In the genomic region with DNA sequence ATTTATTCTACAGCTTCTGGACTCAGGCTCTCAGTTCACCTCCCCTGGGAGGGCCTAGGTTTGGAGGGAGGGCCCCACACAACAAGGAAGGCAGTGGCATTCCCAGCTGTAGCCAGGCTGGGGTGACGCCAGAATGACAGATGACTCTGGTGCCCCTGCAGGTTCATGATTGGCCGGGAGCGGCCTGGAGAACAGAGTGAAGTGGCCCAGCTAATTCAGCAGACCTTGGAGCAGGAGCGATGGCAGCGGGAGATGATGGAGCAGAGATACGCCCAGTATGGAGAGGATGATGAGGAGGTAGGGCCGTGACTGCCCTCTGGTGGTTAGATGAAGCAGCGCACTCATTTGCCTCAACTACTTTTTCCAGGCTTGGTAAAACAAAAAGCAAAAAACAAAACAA, we compare ENCODE assay signal across 9 mouse cellular contexts. TPM values are rescaled to one million over a fixed set of nuclear protein-coding genes. Genes with fewer than 3 reads are reported as not detected.
DNase-seq lines count a peak whose midpoint lies in the region; ATAC-seq lines count a peak whose summit lies in the region.
"Had no signal": no experiment of that assay in that cellular context is flagged by ENCODE, and none has a peak within 500 bp of the region (broad histone marks: within the 10 kb centered on the region; RNA-seq: fewer than 3 reads in every experiment).

No protein-coding gene starts in this region.

- DNase-seq in CD4-positive, CD25-positive, alpha-beta regulatory T cell, adult 2 months (ENCODE audit: low read depth, low spot score), result peak; percentile 85
- peak; percentile 71 for DNase-seq in adrenal gland, adult 18-20 months (ENCODE audit: low spot score in 2 of 2)
- peak; percentile 52 for DNase-seq in embryo, embryonic 11.5 days (ENCODE audit: low read depth, low spot score)
- DNase-seq in heart, adult 8-10 months (ENCODE audit: low spot score), result peak; percentile 73
- peak; percentile 64 to 73 for DNase-seq in kidney, adult 8-10 months
- DNase-seq in neural tube, embryonic 11.5 days (ENCODE audit: low spot score), result peak; percentile 86
- DNase-seq in thymus, postnatal 25 days, result peak; percentile 77

- H3K27me3 ChIP-seq in liver, embryonic 16.5 days (ENCODE audit: control insufficient read depth, insufficient read depth, low read depth, low read length), result no peaks in the 10 kb centered on the region
- H3K27me3 ChIP-seq in neural tube, embryonic 11.5 days (ENCODE audit: control insufficient read depth, insufficient read depth, low read length), result no peaks in the 10 kb centered on the region

- peaks cover 38% of the 10 kb centered on the region for H3K36me3 ChIP-seq in liver, embryonic 16.5 days (ENCODE audit: control insufficient read depth, insufficient read depth)
- peaks cover 22% of the 10 kb centered on the region for H3K36me3 ChIP-seq in neural tube, embryonic 11.5 days (ENCODE audit: control insufficient read depth, insufficient read depth, low read length)

- H3K4me3 ChIP-seq in liver, embryonic 16.5 days (ENCODE audit: low read depth, low read length), result no peak overlapping the region
- no peak overlapping the region for H3K4me3 ChIP-seq in neural tube, embryonic 11.5 days (ENCODE audit: low read depth, low read length)

- ATAC-seq in liver, embryonic 16.5 days (ENCODE audit: low read depth), result peak; percentile 19; the same call in 1 of the 2 replicates
- ATAC-seq in neural tube, embryonic 11.5 days (ENCODE audit: insufficient read depth, low FRiP score, low TSS enrichment), result peak; percentile 79

- peak overlapping the region; percentile 32 for H3K27ac ChIP-seq in liver, embryonic 16.5 days (ENCODE audit: low read length)
- peak overlapping the region; percentile 63 for H3K27ac ChIP-seq in neural tube, embryonic 11.5 days (ENCODE audit: low read depth, low read length)

- 4% methylated on average over 8 of the region's 8 CpGs for WGBS in liver, embryonic 16.5 days (ENCODE audit: insufficient replicate concordance)
- 3% methylated on average over 8 of the region's 8 CpGs for WGBS in neural tube, embryonic 11.5 days

- peak overlapping the region; percentile 15; the same call in 1 of the 2 replicates for H3K9ac ChIP-seq in liver, embryonic 16.5 days (ENCODE audit: low read depth, low read length)
- H3K9ac ChIP-seq in neural tube, embryonic 11.5 days (ENCODE audit: low read length), result no peak overlapping the region

- peaks cover 70% of the 10 kb centered on the region for H3K4me1 ChIP-seq in liver, embryonic 16.5 days (ENCODE audit: control insufficient read depth, low read depth, low read length)
- H3K4me1 ChIP-seq in neural tube, embryonic 11.5 days (ENCODE audit: control insufficient read depth, insufficient read depth, low read length), result peaks cover 28% of the 10 kb centered on the region

- peak overlapping the region; percentile 28; the same call in 1 of the 2 replicates for H3K4me2 ChIP-seq in liver, embryonic 16.5 days (ENCODE audit: low read depth, low read length)
- no peak overlapping the region for H3K4me2 ChIP-seq in neural tube, embryonic 11.5 days (ENCODE audit: low read depth)

- H3K9me3 ChIP-seq in liver, embryonic 16.5 days (replicated peaks; ENCODE audit: control insufficient read depth, low read length), result no peaks in the 10 kb centered on the region
- no peaks in the 10 kb centered on the region for H3K9me3 ChIP-seq in neural tube, embryonic 11.5 days (ENCODE audit: control insufficient read depth, low read length)

RNA-seq across cellular contexts. Expression of a gene that starts 8.6 kb away (rescaled TPM):
- total RNA-seq in adrenal gland, adult 18-20 months (2021), result 1 to 10 TPM; 3.7 TPM
- 1 to 10 TPM in 2 of 4 experiments, under 1 TPM in 2; 0.72 to 1.1 (median 0.96) TPM for total RNA-seq in heart, adult 8-10 months (2022)
- polyA plus RNA-seq in liver, embryonic 16.5 days (2015; fragmentation: Nextera tagmentation; extraction: Ambion mirVana), result 27.2 and 34.7 TPM in 2 replicates
- 53.1 and 56.2 TPM in 2 replicates for polyA plus RNA-seq in neural tube, embryonic 11.5 days (2014; fragmentation: Nextera tagmentation; extraction: Ambion mirVana)

RNA-seq across cellular contexts. Expression of a gene that starts 10.2 kb away (rescaled TPM):
- 100 to 1,000 TPM; 107 to 115 TPM for total RNA-seq in adrenal gland, adult 18-20 months (2021)
- 10 to 100 TPM; 43.9 to 47.4 (median 45.6) TPM for total RNA-seq in heart, adult 8-10 months (2022)
- 7.1 and 7.6 TPM in 2 replicates for polyA plus RNA-seq in liver, embryonic 16.5 days (2015; fragmentation: Nextera tagmentation; extraction: Ambion mirVana)
- polyA plus RNA-seq in neural tube, embryonic 11.5 days (2014; fragmentation: Nextera tagmentation; extraction: Ambion mirVana), result 15.3 and 17.0 TPM in 2 replicates

RNA-seq across cellular contexts. Expression of a gene that starts 24.9 kb away (rescaled TPM):
- total RNA-seq in adrenal gland, adult 18-20 months (2021), result under 1 TPM in 1 of 2 experiments, not detected in 1; 0.80 TPM
- 100 to 1,000 TPM; 202 to 221 (median 208) TPM for total RNA-seq in heart, adult 8-10 months (2022)
- 0.86 and 0.96 TPM in 2 replicates for polyA plus RNA-seq in liver, embryonic 16.5 days (2015; fragmentation: Nextera tagmentation; extraction: Ambion mirVana)
- 1.9 and 2.2 TPM in 2 replicates for polyA plus RNA-seq in neural tube, embryonic 11.5 days (2014; fragmentation: Nextera tagmentation; extraction: Ambion mirVana)

RNA-seq across cellular contexts. Expression of a gene that starts 33.7 kb away (rescaled TPM):
- total RNA-seq in adrenal gland, adult 18-20 months (2021), result not detected
- total RNA-seq in heart, adult 8-10 months (2022), result not detected
- polyA plus RNA-seq in liver, embryonic 16.5 days (2015; fragmentation: Nextera tagmentation; extraction: Ambion mirVana), result not detected in 2 replicates
- not detected in 2 replicates for polyA plus RNA-seq in neural tube, embryonic 11.5 days (2014; fragmentation: Nextera tagmentation; extraction: Ambion mirVana)
- total RNA-seq: gastrocnemius, adult 8-10 months had no signal

RNA-seq across cellular contexts. Expression of a gene that starts 40.1 kb away (rescaled TPM):
- 100 to 1,000 TPM in 1 of 2 experiments, 10 to 100 TPM in 1; 84.1 to 111 TPM for total RNA-seq in adrenal gland, adult 18-20 months (2021)
- total RNA-seq in heart, adult 8-10 months (2022), result 100 to 1,000 TPM; 469 to 545 (median 504) TPM
- 10.7 and 13.9 TPM in 2 replicates for polyA plus RNA-seq in liver, embryonic 16.5 days (2015; fragmentation: Nextera tagmentation; extraction: Ambion mirVana)
- 16.2 and 17.9 TPM in 2 replicates for polyA plus RNA-seq in neural tube, embryonic 11.5 days (2014; fragmentation: Nextera tagmentation; extraction: Ambion mirVana)

Comparison
In these comparisons a context has a peak if more than half of its experiments do, and no peak if none do; other contexts are left out.
1. RNA of a gene that starts 24.9 kb away (total RNA-seq): 202 to 221 TPM in heart, adult 8-10 months; 0.80 TPM in adrenal gland, adult 18-20 months; every median in the first group is over 100 times any median in the second.
2. Peak in every context shown above with its lines, with median percentiles within 50 percentile points of each other: DNase-seq.